Comparison of ENCODE assay signal across 8 mouse cellular contexts in the genomic region with DNA sequence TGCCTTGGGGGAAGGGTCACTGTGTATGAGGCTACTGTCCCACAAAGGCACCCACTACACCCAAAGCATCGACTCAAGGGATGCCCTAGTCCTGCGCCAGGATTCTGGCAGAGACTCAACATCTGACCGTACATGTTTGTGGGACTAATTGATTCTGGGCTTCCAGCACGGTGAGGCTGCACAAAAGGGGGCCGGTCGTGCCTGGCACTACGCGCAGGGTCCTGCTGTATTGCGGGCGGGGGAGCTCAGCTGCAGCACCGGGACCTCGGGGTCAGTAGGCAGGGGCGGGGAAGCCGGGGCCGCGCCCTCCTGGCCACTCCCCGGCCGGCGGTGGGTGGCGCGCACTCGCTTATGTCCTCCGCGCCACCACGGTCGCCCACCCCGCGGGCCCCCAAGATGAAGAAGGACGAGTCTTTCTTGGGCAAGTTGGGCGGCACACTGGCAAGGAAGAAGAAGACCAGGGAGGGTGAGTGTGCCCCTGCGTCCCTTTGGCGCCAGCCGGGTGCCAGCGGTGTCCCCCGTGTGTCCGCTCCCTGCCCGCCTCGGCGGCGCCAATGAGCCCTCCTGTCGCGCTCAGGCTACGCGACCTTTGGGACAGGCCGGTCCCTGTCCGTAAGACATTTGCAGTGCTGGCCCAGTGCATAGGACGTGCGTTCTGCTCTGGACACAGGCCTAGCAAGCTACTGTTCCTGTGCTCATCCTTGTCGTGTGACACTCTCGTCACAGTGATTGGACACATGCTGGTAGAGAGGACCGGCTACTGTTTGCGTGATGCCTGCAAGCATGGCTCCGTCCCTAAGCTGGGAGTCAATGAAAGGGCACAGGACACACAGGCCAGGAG. TPM values are rescaled to one million over a fixed set of nuclear protein-coding genes. Genes with fewer than 3 reads are reported as not detected.
A peak's percentile ranks its signal among the peaks of the same experiment; 100 is the strongest.
DNase-seq lines count a peak whose midpoint lies in the region; ATAC-seq lines count a peak whose summit lies in the region.

A gene (plus strand): TSS at position 323 of the 841 bp plus-strand sequence.

- peak within 1 kb of the TSS; percentile 62 for H3K27ac ChIP-seq in intestine, embryonic 16.5 days (ENCODE audit: low read length)

- intact Hi-C loops in left cerebral cortex, postnatal 4 days (cut with DNase I) = no loop called here

- peaks cover 15% of the 10 kb centered on the region for H3K4me1 ChIP-seq in intestine, embryonic 16.5 days (ENCODE audit: control insufficient read depth, insufficient read depth, low read length)

- H3K4me2 ChIP-seq in intestine, embryonic 16.5 days (ENCODE audit: low read depth, low read length) = peak within 1 kb of the TSS; percentile 93

- H3K9me3 ChIP-seq in intestine, embryonic 16.5 days (ENCODE audit: control insufficient read depth, low read length) = no peaks in the 10 kb centered on the region; the same call in 1 of the 2 replicates

- peak within 1 kb of the TSS; percentile 68 for H3K9ac ChIP-seq in intestine, embryonic 16.5 days (ENCODE audit: low read depth, low read length)

- 1% methylated on average over 52 of the region's 53 CpGs for WGBS in intestine, embryonic 16.5 days

- peak; percentile 50 for DNase-seq in ovary, postnatal 36 days (ENCODE audit: low spot score)
- no peak for DNase-seq in ovary, adult 18-20 months (ENCODE audit: low spot score)
- DNase-seq in embryo, embryonic 9.5 days (ENCODE audit: extremely low spot score) = peak; percentile 78
- DNase-seq in gastrocnemius, postnatal 4 days (ENCODE audit: low spot score in 2 of 2) = peak in 1 of 2 experiments; percentile 53
- peak; percentile 50 for DNase-seq in left cerebral cortex, postnatal 4 days
- DNase-seq in spleen, postnatal 36 days (ENCODE audit: low spot score in 2 of 2) = peak; percentile 36 to 41

- 0 out of 2 replicates have a peak, but pooled peaks cover 5% of the 10 kb centered on the region for H3K27me3 ChIP-seq in intestine, embryonic 16.5 days (replicated peaks; ENCODE audit: control insufficient read depth, insufficient read depth, low read length)

- H3K36me3 ChIP-seq in intestine, embryonic 16.5 days (ENCODE audit: control insufficient read depth, insufficient read depth, low read length) = no peaks in the 10 kb centered on the region

- ATAC-seq in intestine, embryonic 16.5 days = peak; percentile 66
- ATAC-seq in megakaryocyte progenitor cell, adult 5-6 weeks (replicated peaks; ENCODE audit: poor library complexity) = peak; percentile 22

- peak within 1 kb of the TSS; percentile 56 for H3K4me3 ChIP-seq in intestine, embryonic 16.5 days (ENCODE audit: low read length)

RNA-seq across cellular contexts. Expression of the gene that starts here (rescaled TPM):
- total RNA-seq in gastrocnemius, postnatal 4 days (2021) = 100 to 1,000 TPM; 130 to 134 TPM
- polyA plus RNA-seq in intestine, embryonic 16.5 days (2015; fragmentation: Nextera tagmentation; extraction: Ambion mirVana) = 2.5 TPM in 2 replicates
- 10 to 100 TPM; 28.0 to 30.4 TPM for total RNA-seq in left cerebral cortex, postnatal 4 days (2021)
- total RNA-seq in megakaryocyte progenitor cell, adult 5-6 weeks (2015) = 3.8 and 4.6 TPM in 2 replicates
- total RNA-seq in megakaryocyte progenitor cell, adult 5-6 weeks (2017) = 0.33 and 1.5 TPM in 2 replicates

Comparison
In these comparisons a context has a peak if more than half of its experiments do, and no peak if none do; other contexts are left out.
1. RNA of the gene that starts here (total RNA-seq): 130 to 134 TPM in gastrocnemius, postnatal 4 days and 28.0 to 30.4 TPM in left cerebral cortex, postnatal 4 days; 0.33 to 4.6 TPM in megakaryocyte progenitor cell, adult 5-6 weeks; every median in the first group is over 4 times any median in the second.
2. RNA of the gene that starts here (total RNA-seq): 130 to 134 TPM in gastrocnemius, postnatal 4 days; 28.0 to 30.4 TPM in left cerebral cortex, postnatal 4 days; every median in the first group is over 4 times any median in the second.